Mouse (Mus musculus) liver, postnatal 0 days (tissue): ENCODE results near the gene Poglut1.

Experiments used
- CTCF ChIP-seq: sonication (generic); IDR thresholded peaks from 2 replicates; pipeline ENCODE4 v1.5.1; 2016; ENCODE audit warnings: antibody characterized with exemption, low read depth
- EP300 ChIP-seq: IDR thresholded peaks from 2 replicates; pipeline ENCODE4 v1.6.1; 2016; ENCODE audit warnings: antibody characterized with exemption, low read depth, mild to moderate bottlenecking

DNA sequence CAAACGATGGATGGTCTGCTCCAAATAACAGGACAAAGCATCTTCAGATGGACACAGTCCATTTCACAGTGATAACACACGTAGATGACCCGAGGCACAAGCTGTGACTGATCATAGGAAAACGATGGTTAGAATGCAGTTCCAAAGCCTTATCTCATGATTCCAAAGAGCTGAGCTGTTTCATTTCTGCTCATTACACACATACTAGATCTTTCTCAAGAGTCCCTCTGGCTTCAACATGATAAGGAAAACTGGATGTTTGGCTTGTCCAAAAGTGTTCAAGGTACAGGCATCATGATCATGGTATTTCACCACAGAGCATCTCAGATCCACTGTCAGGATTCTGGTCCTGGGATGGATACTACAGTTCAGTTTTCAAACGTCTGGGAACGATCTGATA, 23.8 kb downstream of the Poglut1 start:
- TF ChIP-seq CTCF (no peak), EP300 (no peak)
